Mouse (Mus musculus) C2C12 (cell line): ENCODE results near the gene Castor2.

ENCODE experiments used
- CTCF ChIP-seq: IDR thresholded peaks from one replicate; pipeline ENCODE4 v1.5.1; 2011; ENCODE audit not compliant: control insufficient read depth, insufficient read depth, insufficient read length
- USF1 ChIP-seq: IDR thresholded peaks from one replicate; pipeline ENCODE4 v1.6.1; 2011; ENCODE audit warnings: low read depth, mild to moderate bottlenecking, control low read depth, moderate library complexity

- no peak for TF ChIP-seq CTCF
- no peak for TF ChIP-seq USF1
These were observed 83.7 kb downstream of the Castor2 start for GRCm38 (mm10) chr5:134183162-134183561.
